Mouse (Mus musculus) cerebellum, adult 11 months (tissue): ENCODE results near the gene Fbxo41.
"Not testable (repeated sequence)": the region's sequence is repeated elsewhere in the genome, so short reads cannot be mapped to it uniquely, and the experiment has no call there.

ENCODE experiments used
- DNase-seq: peaks from one replicate; pipeline ENCODE4 v3.0.0; 2022

The Fbxo41 gene

DNA sequence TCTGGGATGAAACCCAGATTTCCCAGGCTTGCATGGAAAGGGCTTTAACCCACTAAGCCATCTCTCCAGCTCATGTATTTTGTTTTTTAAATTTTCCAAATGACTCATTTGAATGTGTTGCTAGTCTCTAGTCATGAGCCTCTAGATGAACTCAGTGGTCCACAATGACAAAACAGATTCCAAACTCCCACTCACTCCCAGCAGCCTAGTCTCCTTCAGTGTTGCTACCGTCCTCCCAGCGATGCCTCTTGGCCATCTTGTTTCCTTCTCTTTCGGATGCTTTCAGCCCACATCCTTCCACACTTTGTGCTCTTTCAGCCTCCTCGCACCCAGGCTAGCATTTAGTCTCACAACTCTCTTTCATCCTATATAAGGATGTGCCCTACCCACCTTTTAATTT, 12.5 kb downstream of the Fbxo41 start:
- no peak for DNase-seq

GRCm38 (mm10) chr6:85489717-85490116, 13.1 kb downstream of the Fbxo41 start:
- no peak for DNase-seq

- DNase-seq: no peak
Observed at GRCm38 (mm10) chr6:85488510-85488909, 14.3 kb downstream of the Fbxo41 start.

- DNase-seq: no peak
Observed at GRCm38 (mm10) chr6:85485738-85486137, 17.1 kb downstream of the Fbxo41 start.

DNA sequence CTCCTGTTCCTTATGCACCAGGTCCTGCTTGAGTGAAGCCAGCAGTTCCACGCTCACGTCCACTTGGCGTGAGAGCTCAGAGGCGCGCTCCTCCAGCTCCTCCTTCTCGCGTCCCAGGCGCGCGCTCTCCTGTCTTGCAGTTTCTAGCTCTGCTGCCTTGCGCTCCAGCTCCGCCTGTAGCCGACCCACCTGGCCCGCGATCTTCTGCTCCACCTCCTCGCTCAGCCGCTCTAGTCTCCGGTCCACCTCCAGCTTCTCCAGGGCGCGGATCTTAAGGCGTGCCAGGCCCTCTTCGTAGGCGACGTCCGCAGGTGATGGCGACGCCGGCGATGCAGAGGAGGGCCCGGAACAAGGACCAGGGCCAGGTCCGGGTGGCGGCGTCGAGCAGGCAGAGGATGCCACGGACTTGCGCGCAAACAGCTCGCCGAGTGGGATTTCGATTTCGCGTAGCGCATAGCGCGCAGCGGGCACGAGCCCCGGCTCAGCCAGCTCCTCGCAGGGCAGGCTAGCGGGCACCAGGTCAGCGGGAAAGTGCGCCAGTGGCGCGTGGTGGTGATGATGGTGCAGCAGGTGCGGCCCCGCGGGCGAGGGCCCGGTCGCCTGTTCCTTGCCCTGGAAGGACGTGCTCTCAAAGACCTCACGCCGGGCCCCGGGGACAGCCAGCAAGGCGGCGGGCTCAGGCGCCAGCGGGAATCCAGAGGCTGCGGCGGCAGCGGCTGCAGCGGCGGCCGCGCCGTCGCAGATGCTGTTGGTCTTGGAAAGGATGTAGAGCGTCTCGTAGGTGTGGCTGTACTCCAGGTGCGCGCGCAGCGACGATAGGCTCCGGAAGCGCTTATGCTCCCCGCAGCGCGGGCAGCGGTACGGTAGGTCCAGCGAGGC, 18.7 kb downstream of the Fbxo41 start:
- peak; percentile 36 for DNase-seq

GRCm38 (mm10) chr6:85480685-85481084, 22.1 kb downstream of the Fbxo41 start:
- DNase-seq: no peak

GRCm38 (mm10) chr6:85479979-85480378, 22.8 kb downstream of the Fbxo41 start:
- DNase-seq: no peak

GRCm38 (mm10) chr6:85478416-85478815, 24.4 kb downstream of the Fbxo41 start:
- DNase-seq: no peak

DNA sequence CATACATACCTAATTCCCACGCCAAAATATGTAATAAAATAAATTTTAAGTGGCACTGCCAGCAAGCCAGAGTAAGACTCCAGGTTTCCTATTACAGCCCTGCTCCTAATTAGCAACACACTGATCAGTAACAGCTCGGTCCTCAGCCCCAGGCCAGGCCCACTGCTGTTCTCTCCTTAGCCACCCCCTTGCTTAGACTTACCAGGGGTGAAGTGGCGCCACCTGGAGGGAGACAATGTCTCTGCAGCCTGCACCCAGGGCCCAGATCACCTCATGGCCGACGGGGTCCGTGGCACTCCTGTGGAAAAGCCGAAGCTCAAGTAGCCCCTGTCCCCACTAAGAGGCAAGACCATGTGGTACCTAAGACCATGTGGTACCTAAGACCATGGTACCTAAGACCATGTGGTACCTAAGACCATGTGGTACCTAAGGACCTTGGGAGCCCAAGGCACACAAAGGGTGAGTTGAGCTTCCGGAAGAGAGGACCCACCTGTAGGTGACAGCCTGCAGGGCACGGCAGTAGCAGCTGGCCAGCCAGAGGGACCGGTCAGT, 25.4 kb downstream of the Fbxo41 start:
- no peak for DNase-seq

DNA sequence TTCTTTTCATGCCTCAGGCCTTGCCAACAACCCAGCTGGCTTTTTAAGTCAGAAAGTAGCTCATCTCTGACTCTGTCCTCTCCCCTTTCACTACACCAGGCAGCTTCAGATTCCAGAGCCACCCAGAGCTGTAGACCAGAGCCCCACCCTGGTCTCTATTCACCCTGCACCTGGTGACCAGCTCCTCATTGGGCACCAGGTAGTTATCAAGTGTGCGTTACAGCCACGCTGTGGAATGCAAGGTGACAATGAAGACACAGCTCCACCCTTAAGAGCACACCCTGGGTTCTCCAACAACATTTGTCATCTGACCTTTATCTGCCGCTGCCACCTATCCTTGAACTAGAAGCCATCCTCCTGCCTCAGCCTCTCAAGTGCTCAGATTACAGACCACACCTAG, 27.2 kb downstream of the Fbxo41 start:
- no peak for DNase-seq

GRCm38 (mm10) chr6:85472542-85472941, 30.3 kb downstream of the Fbxo41 start:
- DNase-seq: no peak

- DNase-seq: no peak
Observed at GRCm38 (mm10) chr6:85471962-85472361, 30.8 kb downstream of the Fbxo41 start.

GRCm38 (mm10) chr6:85469660-85470430, 32.9 kb downstream of the Fbxo41 start:
- DNase-seq: no peak

- no peak for DNase-seq
Observed at GRCm38 (mm10) chr6:85465381-85465780, 37.4 kb downstream of the Fbxo41 start.

GRCm38 (mm10) chr6:85459621-85460020, 43.2 kb downstream of the Fbxo41 start:
- DNase-seq: no peak

DNA sequence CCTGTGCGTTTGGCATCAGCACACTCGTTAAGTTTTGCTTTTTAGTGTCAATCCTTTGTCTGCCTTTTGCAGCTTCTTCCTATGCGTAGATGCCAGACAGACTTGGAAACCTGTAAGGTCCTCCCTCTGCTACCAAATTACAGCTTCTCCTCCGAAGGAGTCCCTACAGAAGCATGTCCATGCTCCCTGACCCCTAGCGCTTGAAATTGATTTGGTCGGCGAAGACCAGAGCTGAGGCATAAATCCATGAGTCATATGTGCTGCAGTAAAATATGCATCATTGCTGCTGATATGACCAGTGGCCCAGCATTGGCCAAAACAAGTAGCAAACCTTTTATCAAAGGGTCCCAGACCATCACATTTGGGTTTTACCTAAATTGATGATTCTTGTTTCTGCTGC, 50.0 kb downstream of the Fbxo41 start:
- no peak for DNase-seq

DNA sequence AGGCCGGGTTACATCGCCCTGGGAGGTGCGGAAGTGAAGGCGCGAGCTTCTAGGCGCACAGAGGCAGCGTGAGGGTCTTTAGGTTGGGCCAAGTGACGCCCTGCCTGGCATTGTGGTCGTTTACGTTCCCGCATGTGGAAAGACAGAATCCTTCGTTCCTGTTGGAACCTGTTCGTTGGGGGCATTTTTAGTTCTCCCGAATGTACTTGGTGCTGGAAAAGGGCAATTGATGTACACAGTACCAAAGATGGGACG, 50.5 kb downstream of the Fbxo41 start:
- DNase-seq: no peak

DNA sequence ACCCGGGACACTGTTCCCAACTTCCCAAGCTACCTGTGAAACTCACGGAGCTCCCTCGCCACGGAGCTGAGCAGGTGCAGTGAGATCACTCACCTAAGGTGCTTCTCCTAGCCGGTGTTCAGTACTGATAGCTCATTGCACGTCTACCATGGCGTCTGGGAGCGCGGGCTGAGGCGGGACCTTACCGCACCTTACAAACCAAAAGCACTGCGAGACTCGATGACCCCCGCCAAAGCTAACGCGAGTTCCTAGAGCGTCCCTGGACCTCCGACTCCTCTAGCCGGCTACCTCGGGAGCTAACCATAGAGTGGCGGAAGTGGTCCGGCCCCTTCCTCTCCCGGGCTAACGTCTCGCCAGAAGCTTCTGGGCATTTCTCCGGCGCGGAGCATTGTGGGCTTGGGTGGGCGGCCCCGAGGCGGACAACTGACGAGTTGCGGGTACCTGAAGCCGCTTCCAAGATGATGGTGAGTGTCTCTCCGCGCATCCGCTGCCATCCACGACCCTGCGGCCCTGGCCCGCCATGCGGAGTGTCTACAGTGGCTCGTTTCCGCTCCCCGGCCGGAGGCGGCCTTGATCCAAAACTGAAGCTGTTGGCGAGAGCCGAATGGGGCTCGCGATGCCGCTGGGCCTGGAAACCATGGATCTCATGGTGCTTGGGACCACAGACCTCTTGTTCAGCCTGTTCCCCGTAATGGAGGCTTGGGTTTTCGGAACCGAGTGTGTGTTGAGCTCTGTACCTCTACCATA, 51.0 kb downstream of the Fbxo41 start, which contains the start of gene Pradc1:
TSS of gene Pradc1 (minus strand) at position 307 of the 747 bp plus-strand sequence.
- DNase-seq: peak; percentile 96

- peak; percentile 96 for DNase-seq
Observed at GRCm38 (mm10) chr6:85450697-85451663, 51.8 kb downstream of the Fbxo41 start, which contains the start of gene Cct7. TSS of gene Cct7 (plus strand) at chr6:85451514.

GRCm38 (mm10) chr6:85450140-85450539, 52.7 kb downstream of the Fbxo41 start:
- not testable (repeated sequence) for DNase-seq

DNA sequence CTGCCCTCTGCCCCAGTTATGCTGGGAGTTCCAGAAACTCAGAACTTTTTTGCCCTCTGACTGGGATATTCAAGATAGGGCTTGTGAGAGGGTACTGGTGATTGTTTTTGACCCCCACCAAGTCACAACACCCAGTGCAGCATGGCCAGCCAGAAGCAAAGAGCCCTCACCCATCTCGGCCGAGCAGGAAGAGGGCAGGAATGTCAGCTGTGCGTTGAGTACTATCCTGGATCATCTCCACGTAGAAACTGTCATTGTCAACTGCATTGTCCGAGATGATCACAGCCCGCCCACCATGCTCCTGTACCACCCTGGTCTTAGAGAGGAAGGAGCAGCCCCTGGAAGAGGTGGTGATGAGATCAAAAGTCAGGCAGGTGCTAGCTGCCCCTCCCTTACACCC, 55.4 kb downstream of the Fbxo41 start:
- DNase-seq: no peak

- no peak for DNase-seq
Observed at GRCm38 (mm10) chr6:85445286-85445685, 57.5 kb downstream of the Fbxo41 start.
